Mouse (Mus musculus): Measurements from ENCODE around the gene Mcpt4.
"Not testable (repeated sequence)": the region's sequence is repeated elsewhere in the genome, so short reads cannot be mapped to it uniquely, and the experiment has no call there.

The Mcpt4 gene

DNA sequence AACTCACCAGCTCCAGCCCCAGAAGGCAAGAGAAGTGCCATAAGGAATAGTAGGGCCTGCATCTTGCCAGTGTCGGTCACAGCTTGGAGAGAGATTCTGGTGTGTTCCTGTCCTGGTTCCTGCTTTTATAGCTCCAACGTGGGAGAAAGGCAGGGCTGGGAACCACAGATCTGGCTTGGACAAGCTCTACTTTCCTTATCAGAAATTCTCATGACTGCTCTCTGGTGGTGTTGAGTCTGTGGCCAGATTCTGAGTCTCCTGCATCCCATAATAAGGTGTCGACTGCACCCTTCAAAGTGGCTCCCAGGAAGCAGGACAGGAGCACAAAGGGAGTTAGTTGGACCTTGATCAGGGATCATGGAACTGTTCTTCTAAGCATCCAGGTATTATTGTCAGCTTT is at the start of gene Mcpt4:
Mcpt4 (minus strand) TSS at position 101 of the 400 bp plus-strand sequence.
- not testable (repeated sequence) for DNase-seq

DNA sequence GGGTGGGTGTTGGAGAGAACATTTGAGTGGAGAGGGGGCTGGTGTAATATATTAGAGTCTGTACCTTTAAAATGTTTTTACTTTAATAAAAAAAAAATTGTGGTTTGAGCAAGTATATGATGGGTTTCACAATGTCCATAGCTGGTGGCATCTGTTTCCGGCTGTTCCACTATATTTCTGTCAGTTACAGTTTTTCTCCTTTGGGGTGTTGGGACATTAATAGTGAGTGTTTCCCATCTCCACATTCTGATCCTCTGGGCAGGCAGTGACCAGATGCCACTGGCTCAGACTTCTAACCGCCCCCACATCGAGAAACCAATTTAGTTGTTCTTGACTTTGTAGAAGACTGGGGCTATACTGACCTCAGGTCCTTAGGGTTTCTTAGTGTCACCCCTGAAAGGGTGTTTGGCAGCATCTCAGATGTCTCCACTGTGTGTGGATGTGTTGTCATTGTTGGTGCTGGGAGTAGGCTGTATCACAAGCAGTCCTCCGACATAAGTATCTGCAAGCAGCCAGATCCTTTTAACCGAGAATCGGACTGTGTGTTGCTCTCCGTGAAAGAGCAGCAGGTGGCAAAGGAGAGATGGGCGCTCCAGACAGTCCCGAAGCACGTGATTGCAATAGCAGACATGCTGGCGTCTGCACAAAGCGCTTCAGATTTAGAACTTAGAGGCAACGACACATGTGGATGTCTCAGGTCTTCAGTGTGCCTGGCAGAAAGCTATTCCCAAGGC is 43.5 kb upstream of the Mcpt4 start:
- no peak for DNase-seq

DNA sequence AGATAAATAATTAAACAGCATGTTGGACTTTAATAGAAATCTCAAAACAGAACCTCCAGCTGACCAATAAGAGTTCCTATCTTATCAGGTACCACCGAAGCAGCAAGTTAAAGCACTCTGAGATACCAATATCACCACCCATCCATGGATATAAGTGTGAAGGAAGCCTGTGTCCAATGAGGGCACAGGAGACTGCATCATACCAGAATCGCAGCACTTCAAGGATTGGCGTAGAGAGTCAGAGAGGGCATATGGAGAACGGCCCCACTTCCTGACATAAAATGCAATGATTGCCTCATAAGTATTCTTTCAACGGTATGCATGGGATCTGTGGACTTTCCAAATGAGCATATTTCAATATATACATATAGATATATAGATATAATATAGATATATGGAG is 42.9 kb upstream of the Mcpt4 start:
- DNase-seq: no peak

DNA sequence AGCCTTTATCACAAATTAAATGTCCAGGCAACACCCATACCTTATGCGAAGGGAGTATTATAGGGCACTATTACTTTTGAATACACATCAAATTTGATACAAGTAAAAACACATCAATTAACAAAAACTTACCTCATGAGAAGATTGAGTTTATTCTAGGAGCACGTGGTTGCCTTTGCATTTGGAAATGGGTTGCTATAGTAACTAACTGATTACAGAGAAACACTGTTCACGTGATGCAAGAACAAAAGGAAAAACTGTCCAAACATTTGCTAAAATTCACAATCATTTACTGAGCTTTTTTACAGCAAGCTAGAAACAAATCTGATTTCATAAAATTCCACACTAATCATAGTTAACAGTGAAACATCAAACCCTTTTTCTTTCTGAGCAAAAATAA is 41.3 kb upstream of the Mcpt4 start:
- DNase-seq: no peak

DNA sequence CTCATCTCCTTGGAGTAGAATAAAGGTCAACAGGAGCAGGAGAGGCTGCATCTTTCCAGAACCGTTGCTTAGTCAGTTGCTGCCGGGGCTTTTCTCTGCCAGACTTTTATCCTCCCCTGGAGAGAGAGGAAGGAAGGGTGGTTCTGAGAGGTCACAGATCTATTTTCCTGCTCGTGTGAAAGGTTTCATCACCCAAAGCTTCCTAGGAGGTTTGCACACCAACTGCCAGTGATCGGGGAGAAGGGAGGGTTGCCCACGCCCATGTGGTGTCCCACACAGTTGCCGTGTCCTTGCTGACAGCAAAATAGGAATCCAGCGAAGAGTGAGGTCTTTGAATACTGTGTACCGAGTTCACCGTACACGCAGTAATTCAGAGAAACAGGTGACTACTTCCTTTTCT is 40.3 kb upstream of the Mcpt4 start, which contains the start of gene Ctsg:
Ctsg (minus strand) TSS at position 189 of the 400 bp plus-strand sequence.
- DNase-seq: no peak

DNA sequence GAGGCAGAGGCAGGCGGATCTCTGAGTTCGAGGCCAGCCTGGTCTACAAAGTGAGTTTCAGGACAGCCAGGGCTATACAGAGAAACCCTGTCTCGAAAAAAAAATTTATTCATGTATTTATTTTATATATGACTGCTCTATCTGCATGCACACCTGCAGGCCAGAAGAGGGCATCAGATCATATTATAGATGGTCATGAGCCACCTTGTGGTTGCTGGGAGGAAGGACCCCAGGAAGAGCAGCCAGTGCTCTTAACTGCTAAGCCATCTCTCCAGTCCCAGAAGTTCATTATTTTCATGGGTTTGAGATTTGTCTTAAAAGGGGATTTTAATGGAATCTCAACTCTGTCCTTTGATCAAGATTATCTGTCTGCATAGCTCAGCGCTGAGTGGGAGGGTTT is 36.8 kb upstream of the Mcpt4 start:
- peak; percentile 12 to 19 for DNase-seq

DNA sequence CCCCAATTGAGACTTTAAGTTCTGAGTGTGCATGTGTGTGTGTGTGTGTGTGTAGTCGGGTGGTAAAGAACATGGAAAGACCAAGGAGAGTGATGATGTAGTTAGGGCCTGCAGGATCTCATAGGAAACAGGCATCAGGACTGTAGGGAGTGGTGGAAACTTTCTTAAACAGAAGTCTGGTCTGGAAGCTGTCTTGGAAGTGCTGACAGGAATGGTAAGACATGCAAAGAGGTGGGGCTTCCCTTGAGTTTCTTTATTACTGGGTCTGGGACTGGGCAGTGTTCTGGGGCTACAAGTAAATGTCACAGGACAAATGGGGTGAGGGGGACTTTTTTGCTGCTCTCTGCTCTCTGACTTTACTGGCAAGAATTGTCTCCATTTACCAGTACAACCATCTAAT is 35.5 kb upstream of the Mcpt4 start:
- DNase-seq: no peak

DNA sequence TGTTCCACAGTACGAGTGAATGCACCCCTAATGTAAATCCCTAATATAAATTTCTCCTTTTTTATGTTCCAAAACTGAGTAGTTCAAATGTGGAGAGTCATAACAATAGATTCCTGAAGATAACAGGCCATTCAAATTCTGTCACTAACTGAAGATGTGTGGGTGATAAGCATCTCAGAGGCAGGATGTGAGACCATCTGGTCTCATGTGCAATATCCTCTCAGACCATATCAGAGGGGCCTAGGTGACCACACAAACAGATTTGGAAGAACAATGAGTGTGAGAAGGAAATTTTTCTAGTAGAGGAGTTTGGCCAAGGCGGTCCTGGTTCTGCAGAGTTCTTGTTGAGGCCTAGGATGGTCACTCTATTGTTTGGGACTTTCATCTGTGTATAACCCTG is 31.2 kb upstream of the Mcpt4 start:
- no peak for DNase-seq

DNA sequence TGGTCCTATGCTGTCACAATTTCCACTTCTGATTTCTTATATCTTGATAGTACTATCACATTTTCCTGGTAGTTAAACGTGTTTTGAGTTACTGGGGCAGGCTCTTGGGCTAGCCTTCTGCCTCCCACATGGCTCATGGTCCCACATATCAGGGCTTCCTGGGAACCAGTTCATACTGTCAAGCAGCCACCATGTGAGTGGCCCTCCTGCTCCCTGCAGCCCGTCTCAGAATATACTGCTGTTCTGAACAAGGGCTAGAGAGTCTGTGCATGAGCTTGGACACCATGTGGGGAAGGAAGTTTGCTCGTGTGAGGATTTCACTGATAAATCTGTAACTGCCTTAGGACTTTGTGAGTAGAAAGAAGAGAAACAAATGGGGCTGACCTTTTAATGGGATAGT is 24.6 kb upstream of the Mcpt4 start:
- DNase-seq: no peak

DNA sequence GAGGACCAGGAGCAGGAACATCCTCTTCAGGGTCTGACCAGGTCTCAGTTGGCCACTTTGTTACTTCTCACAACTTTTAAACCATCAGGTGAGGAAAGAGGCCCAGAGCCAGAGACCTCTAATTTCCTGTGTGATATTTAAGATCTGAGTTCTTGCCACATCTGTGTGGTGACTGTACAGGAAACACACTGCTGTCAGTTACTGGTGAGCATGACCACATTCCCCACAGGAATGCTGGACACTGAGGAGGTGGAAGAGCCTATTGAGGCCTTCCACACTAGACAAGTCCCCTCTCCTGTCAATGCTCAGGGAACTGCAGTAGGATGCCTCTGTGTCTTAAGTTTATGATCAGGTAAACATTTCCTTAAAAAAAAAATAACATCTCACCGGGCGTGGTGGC is 23.1 kb upstream of the Mcpt4 start, which contains the start of gene Mcpt8:
Mcpt8 (minus strand) TSS at position 107 of the 400 bp plus-strand sequence.
- DNase-seq: no peak

DNA sequence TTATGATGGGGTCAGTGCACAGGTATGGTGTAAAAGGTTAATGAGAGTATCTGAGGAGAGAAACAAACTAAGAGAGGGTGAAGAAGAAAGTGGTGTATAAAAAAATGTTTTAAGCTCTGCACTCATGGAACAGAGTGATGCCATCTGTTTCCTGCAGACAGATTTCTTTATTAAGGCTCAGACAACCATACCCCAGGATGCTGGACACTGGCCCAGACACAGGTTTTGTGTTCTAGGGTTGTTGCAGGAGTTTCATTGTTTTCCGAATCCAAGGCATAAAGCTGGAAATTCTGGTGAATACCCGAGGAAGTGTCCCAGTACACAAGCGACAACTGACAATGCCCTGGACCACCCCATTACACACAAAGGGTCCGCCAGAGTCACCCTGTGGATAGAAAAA is 19.9 kb upstream of the Mcpt4 start:
- DNase-seq: no peak

DNA sequence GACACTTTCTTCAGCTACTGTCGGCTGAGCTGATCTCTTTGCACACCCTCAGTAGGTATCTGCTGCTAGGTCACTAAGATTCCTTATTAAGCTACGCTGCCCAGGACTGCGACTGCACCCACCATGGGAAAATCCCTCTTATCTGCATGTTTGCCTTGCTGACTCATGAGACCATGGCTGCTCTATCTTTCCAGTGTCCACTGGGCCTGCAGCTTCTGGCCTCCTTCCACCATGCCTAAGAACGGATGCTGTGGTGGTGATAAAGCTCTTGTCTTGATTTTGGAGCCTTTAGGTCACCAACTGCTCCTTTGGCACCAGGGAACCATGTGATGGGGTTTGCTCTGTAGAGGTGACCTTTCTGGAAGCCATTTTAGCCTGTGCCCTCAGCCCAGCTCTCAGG is 4.4 kb downstream of the Mcpt4 start:
- DNase-seq: no peak

DNA sequence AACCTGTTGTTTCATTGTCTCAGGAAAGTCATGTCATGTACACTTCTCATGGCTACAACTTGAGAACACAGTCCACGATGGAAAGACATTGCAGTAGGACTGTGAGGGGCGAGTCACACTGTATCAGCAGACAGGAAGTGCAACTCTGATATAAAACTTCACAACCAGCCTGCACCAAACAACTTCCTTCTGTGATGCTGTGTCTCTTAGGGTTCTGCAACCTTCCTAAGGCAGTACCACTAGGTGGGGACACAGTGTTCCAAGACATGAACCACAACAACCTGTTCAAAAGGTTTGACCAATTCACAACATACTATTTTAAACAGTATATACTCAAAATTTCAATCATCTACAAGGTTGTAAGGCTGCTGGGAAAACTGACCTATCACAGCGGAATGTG is 6.7 kb downstream of the Mcpt4 start:
- no peak for DNase-seq

DNA sequence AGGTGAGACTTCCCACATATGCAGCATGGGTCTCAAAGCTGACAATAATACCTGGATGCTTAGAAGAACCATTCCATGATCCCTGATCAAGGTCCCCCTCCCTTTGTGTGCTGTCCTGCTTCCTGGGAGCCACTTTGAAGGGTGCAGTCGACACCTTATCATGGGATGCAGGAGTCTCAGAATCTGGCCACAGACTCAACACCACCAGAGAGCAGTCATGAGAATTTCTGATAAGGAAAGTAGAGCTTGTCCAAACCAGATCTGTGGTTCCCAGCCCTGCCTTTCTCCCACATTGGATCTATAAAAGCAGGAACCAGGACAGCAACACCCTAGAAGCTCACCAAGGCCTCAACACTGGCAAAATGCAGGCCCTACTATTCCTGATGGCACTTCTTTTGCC is 20.3 kb downstream of the Mcpt4 start, which contains the start of gene Mcpt2:
Mcpt2 (plus strand) TSS at position 250 of the 400 bp plus-strand sequence.
- not testable (repeated sequence) for DNase-seq

DNA sequence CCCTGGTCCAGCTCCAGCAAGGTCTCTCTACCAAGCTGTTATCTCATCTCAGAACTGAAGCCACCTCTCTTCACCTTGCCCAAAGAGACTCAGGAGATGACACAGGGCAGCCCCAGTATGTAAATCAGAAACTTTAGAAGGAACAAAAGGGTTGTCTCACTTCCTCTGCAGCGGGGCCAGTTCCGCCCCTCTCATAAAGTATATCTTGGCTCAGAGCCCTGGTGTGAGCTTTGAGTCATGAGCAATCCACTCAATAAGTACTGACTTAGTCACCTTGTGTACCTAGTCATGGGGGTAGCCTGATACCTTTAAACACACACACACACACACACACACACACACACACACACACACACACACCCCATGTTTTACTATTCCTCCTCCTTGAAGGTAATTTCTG is 27.7 kb downstream of the Mcpt4 start:
- no peak for DNase-seq

DNA sequence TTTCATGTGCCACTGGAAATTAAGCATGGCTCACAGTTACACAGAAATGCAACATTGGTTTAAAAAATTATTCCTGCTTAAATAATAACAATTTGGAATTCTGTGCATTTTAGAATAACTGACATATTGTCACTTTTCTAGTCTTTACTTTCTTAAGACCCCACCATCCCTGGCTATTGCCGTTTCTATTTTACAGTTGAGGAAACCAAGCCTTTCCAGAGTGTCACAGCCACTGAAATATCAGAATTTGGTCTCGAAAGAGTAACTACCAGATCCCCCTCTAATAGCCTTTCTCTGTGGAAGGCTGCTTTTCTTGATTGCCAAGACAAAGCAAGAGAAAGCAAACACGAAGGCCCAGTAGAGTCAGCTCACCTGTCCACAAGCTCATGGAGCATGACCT is 31.7 kb downstream of the Mcpt4 start, which contains the start of gene Mcpt9:
Mcpt9 (minus strand) TSS at position 101 of the 400 bp plus-strand sequence.
- not testable (repeated sequence) for DNase-seq

DNA sequence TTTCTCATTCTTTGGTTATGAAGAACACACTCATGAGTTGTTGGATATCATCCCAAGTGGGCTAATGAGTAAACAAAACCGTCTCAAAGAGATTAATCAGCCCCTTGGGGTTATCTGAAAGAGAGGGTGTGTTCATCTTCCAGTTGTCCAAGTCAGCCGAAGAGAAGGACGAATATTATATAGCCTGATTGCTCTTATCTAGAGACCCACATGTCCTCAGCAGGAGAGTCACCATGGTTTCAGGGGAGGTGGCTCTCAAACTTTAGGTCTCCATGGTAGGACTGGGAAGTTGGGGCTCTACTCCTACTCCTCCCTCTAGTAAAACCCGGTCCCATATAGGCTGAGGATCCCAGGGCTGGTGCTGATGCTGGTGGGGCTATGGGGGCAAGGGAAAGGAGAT is 40.8 kb downstream of the Mcpt4 start:
- not testable (repeated sequence) for DNase-seq

DNA sequence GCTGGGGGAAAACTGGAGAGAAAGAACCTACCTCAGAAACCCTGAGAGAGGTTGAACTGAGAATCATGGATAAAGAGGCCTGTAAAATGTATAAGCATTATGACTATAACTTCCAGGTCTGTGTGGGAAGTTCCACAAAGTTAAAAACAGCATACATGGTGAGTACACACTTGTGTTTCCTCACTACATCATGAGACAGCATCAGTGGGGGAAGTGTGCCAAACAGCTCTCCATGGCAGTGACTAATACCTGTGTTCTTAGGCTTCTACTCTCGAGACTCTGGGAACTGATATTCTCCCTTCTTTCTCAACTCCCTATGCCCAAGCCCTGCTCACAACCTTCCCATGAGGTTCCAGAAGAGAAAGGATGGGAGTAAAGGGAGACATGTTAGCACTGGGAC is 42.7 kb downstream of the Mcpt4 start:
- no peak for DNase-seq

DNA sequence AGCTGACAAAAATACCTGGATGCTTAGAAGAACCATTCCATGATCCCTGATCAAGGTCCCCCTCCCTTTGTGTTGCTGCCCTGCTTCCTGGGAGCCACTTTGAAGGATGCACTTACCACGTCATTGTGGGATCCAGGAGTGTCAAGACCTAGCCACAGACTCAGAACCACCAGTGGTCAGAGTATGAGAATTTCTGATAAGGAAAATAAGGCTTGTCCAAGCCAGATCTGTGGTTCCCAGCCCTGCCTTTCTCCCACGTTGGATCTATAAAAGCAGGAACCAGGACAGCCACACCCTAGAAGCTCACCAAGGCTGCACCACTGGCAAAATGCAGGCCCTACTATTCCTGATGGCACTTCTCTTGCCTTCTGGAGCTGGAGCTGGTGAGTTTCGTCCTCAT is 44.4 kb downstream of the Mcpt4 start, which contains the start of gene Mcpt1:
Mcpt1 (plus strand) TSS at position 301 of the 400 bp plus-strand sequence.
- not testable (repeated sequence) for DNase-seq

DNA sequence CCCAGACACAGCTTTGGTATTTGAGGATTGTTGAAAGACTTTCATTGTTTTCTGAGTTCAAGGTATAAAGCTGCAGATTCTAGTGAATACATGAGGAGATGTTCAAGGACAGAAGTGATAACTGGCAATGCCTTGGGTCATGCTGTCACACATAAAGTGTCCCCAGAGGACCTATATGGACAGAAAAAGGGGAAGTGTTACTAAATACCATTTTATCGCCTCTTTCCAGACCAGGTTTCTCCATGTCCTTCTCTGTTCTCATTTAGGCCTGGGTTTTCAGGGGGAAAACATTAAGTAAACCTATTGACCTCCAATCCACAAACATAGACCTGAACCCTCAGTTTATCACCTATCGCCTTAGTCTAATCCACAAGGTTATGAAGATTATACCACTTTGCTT is 48.2 kb downstream of the Mcpt4 start:
- no peak for DNase-seq

DNA sequence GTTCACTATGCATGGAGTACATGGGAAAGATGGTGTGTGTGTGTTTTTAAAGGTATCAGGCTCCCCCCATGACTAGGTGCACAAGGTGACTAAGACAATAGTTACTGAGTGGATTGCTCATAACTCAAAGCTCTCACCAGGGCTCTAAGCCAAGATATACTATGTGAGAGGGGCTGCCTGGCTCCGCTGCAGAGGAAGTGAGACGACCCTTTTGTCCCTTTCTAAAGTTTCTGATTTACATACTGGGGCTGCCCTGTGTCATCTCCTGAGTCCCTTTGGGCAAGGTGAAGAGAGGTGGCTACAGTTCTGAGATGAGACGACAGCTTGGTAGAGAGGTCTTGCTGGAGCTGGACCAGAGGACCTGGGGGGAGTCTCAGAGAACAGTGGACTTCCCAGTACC is 49.0 kb downstream of the Mcpt4 start:
- no peak for DNase-seq
